Mouse (Mus musculus) hematopoietic stem cell, adult 5-6 weeks (primary cell): Measurements from ENCODE around the gene Gramd1c. TPM values are rescaled to one million over a fixed set of nuclear protein-coding genes. Genes with fewer than 3 reads are reported as not detected.

Experiments
- ATAC-seq, 2 experiments: fragments of 125-278 bp in 1 of 2; replicated peaks in 1 of 2; 2 replicates each; pipeline ENCODE4 v1.8.0; 2016 to 2017; ENCODE audit warnings: inconsistent platforms in 2 of 2, mild to moderate bottlenecking in 2 of 2, moderate number of reproducible peaks in 2 of 2, low read depth in 1 of 2, moderate TSS enrichment in 1 of 2; ENCODE audit not compliant: low FRiP score in 2 of 2, poor library complexity in 2 of 2, severe bottlenecking in 2 of 2, insufficient read depth in 1 of 2, low TSS enrichment in 1 of 2
- total RNA-seq: library from RNA; stranded (forward); fragments of 172-1452, 232-1000 nt; gene quantifications from 2 replicates; pipeline ENCODE4 v1.2.3, GENCODE M21; 2017

Gramd1c gene
- 6.2 and 11.8 TPM in 2 replicates for total RNA-seq

DNA sequence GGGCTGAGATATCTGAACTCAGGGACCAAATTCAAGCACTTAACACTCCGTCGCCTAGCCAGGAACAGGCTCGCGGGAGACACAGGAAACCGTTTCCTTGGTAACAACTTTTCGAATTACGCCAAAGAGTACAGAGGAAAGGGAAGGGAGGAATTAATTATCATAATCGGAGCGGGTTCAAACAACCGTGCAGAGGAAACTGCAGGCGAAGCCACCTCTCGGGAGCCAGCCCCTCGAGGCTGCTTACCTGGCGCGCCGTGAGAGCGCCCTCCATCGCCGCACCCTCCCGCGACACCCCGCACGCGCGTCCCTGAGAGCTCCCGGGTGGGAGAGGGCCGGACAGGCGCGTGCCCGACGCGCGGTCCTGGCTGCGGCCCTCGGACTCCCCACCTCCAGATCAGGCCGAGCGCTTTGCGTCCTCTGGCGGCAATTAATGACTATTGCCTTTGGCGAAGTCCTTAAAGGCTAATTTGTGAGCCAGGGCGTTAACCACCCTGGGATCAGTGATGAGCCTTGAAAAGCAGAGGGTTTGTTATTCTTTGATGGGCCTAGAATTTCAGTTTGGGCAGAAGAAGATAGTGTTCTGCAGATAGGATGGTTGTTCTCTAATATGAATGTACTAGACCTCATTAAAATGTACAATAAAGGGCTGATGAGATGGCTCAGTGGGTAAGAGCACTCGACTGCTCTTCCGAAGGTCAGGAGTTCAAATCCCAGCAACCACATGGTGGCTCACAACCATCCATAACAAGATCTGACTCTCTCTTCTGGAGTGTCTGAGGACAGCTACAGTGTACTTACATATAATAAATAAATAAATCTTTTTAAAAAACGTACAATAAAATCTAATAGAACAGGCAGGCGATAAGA lies at the start of gene Gramd1c:
Gene Gramd1c, minus strand, starts transcription at position 321 of the 870 bp plus-strand sequence.
- peak; percentile 63 to 75 for ATAC-seq

- no peak for ATAC-seq
These were observed 45.9 kb upstream of the Gramd1c start for GRCm38 (mm10) chr16:44109002-44109401.

DNA sequence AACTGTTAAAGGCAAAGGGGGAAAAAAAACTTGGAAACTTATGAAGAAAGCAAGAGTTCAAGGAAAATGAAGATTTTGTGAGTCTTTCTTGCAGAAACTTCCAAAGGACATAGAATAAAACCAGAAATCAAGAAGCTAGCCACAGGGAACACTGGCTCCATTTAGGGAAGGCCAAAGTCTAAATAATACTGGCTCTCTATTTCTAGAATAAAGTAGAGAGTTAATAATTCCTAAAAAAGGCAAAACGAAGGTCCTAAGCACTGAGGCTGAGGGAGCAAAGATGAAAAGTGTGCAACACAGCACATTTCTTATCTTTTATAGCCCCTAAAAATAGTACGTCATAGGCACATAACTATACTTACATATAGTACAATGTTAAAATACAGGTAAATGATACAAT lies 42.1 kb upstream of the Gramd1c start:
- ATAC-seq, result no peak

GRCm38 (mm10) chr16:44103806-44104766 lies 40.9 kb upstream of the Gramd1c start:
- peak in 1 of 2 experiments; percentile 45; a peak in 2 of 4 replicates for ATAC-seq

- no peak for ATAC-seq
These were observed 39.8 kb upstream of the Gramd1c start for GRCm38 (mm10) chr16:44102925-44103324.

DNA sequence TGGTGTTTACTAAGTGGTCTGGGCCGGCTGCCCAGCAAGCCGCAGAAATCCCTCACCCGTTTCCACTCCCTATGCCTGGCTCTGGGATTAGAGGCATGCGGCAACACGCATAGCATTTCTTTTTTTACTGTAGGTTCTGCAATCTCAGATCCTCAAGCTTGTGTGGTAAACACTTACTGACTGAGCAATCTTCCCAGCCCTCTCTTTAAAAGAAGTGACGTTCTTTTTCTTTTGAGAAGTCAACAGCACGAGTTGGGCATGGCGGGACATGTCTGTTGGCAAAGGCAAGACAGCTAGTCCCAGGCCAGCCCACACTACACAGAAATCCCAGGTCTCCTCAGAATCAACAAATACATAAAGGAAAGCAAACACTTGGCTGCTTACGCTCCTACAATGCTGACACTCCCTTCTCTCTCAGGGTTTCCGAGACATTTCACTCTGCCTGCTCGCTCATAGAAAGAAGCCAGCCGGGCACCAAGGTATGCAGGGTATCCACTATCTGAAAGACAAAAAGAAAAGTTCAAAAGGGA lies 38.1 kb upstream of the Gramd1c start:
- no peak for ATAC-seq

GRCm38 (mm10) chr16:44099377-44099776 lies 36.2 kb upstream of the Gramd1c start:
- ATAC-seq, result no peak

DNA sequence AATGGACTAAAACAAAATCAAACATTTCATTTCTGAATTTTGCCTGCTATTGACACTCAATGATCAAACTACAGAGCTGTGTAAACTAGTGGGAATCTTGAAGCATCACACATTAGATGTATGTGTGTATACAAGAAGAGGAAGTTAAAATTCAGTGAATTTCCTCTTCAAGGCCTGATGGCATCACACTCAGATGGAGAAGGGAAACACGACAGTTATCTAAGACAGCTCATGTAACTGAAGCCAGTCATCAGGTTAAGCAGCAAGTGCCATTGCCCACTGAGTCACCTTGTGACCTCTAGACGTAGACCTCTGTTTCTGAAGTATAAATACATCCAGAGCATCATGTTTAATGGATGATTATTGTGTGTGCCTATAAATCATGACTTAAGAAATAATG lies 24.5 kb upstream of the Gramd1c start:
- ATAC-seq, result no peak

DNA sequence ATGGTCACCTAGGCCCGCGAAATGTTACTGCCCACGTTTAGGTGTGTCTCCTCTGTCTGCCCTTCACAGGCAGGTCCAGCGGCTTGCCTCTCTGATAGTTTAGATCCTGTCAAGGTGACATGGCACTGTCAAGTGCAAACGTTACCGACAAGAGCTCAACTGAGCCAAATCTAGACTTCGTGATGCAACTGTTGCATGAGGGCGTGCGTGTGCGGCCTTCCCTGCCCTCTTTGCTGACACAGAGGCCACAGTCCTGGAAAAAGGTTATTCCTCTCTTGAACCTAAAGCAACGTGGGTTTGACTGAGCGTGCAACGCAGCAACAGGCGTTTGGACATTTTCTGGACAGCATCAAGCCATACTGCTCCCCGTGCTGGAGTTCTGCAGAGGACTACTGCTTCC lies 1.8 kb downstream of the Gramd1c start:
- no peak for ATAC-seq

DNA sequence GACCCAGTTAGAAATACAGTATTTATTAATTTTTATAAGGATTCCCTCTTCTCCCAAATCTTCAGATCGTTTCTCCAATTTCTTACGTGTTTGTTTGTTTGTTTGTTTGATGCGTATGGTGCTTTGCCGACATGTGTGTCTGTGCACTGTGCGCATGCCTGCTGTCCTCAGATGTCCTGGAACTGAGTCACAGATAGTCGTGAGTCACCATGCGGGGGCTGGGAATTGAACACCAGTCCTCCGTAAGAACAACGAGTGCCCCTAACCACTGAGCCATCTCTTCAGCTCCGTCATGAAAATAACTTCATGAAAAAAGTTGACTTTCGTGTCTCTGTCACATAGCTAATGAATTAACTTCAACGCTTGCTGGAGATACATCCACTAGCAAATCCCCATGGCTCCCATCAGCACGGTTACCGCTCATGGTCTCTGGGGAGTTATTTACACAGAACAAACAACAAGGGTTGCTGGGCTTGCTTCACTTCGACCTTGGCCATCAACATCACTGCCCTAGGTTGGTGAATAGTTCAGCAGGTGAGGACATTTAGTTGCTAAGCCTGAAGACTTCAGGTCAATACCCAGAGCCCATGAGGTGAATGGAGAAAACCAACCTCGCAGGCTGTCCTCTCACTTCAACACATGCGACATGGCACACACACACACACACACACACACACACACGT lies 2.4 kb downstream of the Gramd1c start:
- ATAC-seq, result no peak

GRCm38 (mm10) chr16:44058745-44059144 lies 4.4 kb downstream of the Gramd1c start:
- ATAC-seq, result peak; percentile 57 to 61

DNA sequence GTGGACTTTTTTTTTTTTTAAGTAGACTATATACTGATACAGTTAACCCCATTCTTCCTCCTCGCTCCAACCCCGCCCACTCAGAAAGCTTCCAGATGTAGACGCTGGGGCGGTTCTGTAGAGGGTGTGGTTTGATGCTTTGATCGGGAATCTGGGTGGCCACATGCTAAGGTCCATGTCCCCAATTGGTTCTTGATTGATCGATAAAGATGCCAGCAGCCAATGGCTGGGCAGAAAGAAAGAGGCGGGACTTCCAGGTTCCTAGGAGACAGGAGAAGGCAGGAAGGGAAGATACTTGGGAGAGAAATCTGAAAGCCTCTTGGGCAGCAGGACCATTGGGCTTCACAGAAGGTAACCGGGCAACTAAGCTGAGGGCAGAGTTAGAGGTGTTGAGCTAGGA lies 7.4 kb downstream of the Gramd1c start:
- no peak for ATAC-seq

DNA sequence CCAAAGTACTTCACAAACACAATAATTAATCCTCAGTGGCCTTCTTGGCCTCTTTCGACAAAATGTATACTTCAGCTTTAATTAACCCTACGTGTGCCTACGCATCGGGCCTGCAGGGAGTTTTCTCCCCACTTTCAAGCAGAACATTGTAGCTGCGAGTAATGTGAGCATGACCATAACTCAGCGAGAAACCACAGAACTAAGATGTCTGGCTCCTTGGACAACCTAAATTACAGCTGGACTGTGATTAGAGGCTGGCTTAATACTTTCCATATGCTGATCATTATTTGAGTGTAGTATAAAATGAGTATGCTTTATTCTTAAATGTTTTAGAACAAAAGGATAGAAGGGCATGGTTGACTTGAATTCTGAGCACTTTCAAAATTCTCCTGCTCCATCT lies 9.9 kb downstream of the Gramd1c start:
- no peak for ATAC-seq

- ATAC-seq, result no peak
These were observed 10.8 kb downstream of the Gramd1c start for GRCm38 (mm10) chr16:44052390-44052789.

DNA sequence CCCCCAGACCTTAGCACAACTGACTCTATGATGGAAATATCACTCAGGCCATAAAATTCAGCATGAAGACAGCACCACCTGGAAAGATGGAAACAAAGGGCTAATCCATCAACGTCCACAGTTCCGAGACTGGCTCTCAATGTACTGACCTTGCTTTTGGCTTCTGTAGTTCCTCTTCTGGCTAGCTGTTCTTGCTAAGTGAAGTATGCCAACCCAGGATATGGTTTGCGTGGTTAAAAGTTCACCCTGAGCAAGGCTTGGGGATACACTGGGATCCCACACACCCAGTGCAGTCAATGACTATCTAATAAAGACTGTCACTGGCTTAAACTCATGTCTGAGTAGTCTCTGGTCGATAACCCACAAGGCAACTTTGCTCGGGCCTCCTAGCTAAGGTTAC lies 13.0 kb downstream of the Gramd1c start:
- ATAC-seq, result peak; percentile 71 to 76

DNA sequence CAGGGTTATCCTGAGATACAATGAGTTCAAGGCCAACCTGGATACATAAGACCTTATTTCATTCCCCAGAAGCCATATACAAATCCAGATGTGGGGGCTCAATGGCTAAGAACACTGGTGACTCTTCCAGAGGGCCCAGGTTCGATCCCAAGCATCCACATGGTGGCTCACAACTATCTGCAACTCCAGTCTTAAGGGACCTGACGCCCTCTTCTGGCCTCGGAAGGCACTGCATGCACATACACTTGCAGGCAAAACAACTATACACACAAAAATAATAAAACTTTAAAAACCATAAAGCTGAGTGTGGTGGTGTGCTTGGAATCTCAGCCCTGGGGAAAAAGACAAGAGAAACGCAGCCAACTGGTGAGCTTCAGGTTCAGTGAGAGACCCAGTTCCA lies 24.0 kb downstream of the Gramd1c start:
- ATAC-seq, result no peak

DNA sequence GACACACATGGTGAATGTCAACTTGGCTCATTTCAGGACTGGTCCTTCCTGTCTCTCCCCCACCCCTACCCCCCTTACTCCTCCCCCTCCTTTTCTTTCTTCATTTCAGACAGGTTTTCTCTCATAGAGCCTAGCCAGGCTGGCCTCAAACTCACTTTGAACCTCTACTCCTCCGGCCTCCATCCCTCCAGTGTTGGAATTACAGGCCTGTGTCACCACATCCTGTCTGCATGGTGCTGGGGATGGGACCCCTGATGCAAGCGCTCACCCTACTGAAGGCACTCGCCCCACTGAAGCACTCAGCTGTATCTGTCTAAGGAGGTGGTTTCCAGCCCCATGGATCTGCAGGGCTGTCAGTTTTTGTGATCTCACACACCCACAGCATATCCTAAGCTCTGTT lies 27.9 kb downstream of the Gramd1c start:
- no peak for ATAC-seq
